Mouse (Mus musculus): ENCODE measurements at regions not wholly inside any gene's neighbourhood (a gene's known extent, or its start where the extent isn't known, plus 50 kb on each side); places are given as distances from the start of the nearest gene placed in this dataset.

DNA sequence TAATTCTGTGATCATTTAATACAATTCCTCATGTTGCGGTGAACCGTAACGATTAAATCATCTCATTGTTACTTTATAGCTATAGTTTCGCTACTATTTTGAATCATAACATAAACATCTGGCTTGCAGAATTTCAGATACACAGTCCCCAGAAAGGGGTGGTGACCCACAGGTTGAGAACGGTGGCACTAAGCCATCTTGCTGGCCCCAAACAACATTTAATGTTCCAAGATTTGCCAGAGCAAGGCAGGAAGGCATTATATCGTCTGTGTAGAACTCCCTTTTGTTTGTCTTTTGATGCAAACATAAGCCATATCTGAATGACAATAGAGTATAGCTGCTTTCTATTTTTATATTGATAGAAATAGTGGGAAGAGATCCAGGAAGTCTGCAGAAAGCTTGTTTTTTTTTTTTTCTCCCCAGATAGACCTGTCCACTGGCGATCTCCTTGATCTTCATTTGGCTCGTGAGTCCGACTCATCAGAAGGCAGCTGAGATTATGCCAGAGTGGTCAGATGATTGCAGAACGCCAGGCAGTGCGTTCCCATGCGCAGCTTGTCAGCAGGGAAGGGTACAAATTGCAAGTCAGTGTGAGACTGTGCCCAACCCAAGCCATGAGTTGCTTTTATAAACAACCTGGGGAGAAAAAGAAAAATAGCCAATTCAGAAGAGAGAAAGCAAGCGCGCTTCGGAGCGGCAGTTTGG, 213.9 kb downstream of the Dok5 start:
- peak; percentile 8 for DNase-seq

GRCm38 (mm10) chr2:170946106-170946657, 214.6 kb downstream of the Dok5 start:
- no peak for DNase-seq

DNA sequence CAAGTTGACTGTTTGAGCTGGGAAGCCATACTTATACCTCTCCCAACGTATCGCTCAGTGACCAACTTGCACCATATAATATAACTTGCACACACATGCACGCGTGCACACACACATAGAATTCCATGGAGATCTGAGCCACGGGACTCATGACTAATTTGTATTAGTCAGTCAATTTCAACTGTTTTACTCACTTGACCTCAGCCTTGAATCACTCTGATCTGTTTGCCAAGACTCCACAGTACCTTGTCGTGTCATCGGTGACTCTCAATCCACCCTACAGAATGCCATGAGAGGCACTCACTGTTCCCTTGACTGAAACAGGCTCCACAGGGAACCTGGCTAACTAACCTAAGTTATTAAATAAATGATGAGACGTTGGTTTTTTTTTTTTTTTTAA, 215.6 kb downstream of the Dok5 start:
- no peak for DNase-seq

GRCm38 (mm10) chr2:170954626-170955025, 223.0 kb downstream of the Dok5 start:
- DNase-seq = no peak

- no peak for DNase-seq
Measured at GRCm38 (mm10) chr2:170956766-170957165, 225.2 kb downstream of the Dok5 start.

GRCm38 (mm10) chr2:170960396-170960795, 228.8 kb downstream of the Dok5 start:
- no peak for DNase-seq

DNA sequence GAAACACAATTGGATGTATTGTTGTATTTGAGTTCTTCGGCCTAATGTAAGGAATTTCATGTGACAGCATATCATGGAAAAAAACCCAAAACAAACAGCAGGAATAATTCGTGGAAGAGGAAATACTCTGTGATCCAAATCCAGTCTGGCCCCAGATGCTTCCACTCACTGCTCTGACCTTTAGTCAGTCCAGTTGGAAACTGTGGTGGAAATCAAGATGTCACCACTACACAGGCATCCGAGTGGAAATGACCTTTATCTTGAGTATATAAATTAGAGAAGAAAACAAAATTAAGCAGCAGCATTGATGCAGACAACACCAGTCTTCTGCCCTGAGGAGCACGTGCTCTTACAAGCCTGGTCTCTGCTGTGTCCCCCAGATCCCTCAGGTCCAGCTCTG, 230.9 kb downstream of the Dok5 start:
- DNase-seq = no peak

GRCm38 (mm10) chr2:170969430-170969829, 237.8 kb downstream of the Dok5 start:
- no peak for DNase-seq

DNA sequence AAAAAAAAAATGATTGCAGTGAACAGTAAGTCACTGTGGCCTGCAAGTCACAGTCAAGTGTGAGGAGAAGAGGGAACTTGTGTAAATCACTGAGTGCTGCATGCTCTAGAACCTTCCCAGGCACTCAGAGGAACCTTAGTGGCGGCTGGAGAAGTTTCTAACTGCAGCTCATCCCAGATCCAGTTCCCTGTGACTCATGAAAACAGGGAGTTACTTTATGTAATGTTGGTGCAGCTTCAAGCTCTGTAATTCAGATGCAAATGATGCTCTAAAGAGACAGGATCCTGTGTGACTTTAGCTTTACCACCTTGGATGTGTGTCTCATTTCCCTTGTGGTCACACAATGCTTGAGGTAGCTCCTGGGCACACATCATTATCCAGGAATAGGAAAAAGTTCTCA, 253.8 kb downstream of the Dok5 start:
- DNase-seq = no peak

GRCm38 (mm10) chr2:170998378-170998777, 266.8 kb downstream of the Dok5 start:
- no peak for DNase-seq

GRCm38 (mm10) chr2:171000165-171000564, 268.6 kb downstream of the Dok5 start:
- no peak for DNase-seq

- DNase-seq = no peak
Measured at GRCm38 (mm10) chr2:171028481-171028880, 296.9 kb downstream of the Dok5 start.
